Mouse (Mus musculus): Measurements from ENCODE around the gene Sprr2k. TPM values are rescaled to one million over a fixed set of nuclear protein-coding genes. Genes with fewer than 3 reads are reported as not detected.
"Not testable (repeated sequence)": the region's sequence is repeated elsewhere in the genome, so short reads cannot be mapped to it uniquely, and the experiment has no call there.

The Sprr2k gene
- polyA plus RNA-seq, 1 experiment from 2014 or later: 1.2 TPM

GRCm38 (mm10) chr3:92470111-92470510 is 37.7 kb downstream of the Sprr2k start:
- no peak for ATAC-seq (ENCODE audit: insufficient number of reproducible peaks, low FRiP score, low TSS enrichment, low read depth)
- WGBS: 87% methylated on average over 2 of the region's 2 CpGs

GRCm38 (mm10) chr3:92481249-92481648 is 48.9 kb downstream of the Sprr2k start:
- not testable (repeated sequence) for ATAC-seq (ENCODE audit: insufficient number of reproducible peaks, low FRiP score, low TSS enrichment, low read depth); H3K27me3 ChIP-seq; H3K4me3 ChIP-seq (replicated peaks); H3K9ac ChIP-seq; H3K4me2 ChIP-seq (replicated peaks); H3K36me3 ChIP-seq; H3K4me1 ChIP-seq; H3K27ac ChIP-seq (replicated peaks); H3K9me3 ChIP-seq (replicated peaks)

More at GRCm38 (mm10) chr3:92470111-92470510, 37.7 kb downstream of the Sprr2k start:
- H3K9ac ChIP-seq: no peak overlapping the region
- H3K27ac ChIP-seq (replicated peaks): no peak overlapping the region
- no peak overlapping the region for H3K4me3 ChIP-seq (replicated peaks)
- H3K27me3 ChIP-seq: no peaks in the 10 kb centered on the region
- H3K9me3 ChIP-seq (replicated peaks): no peaks in the 10 kb centered on the region
- H3K4me1 ChIP-seq: no peaks in the 10 kb centered on the region
- H3K4me2 ChIP-seq (replicated peaks): no peak overlapping the region
- H3K36me3 ChIP-seq: no peaks in the 10 kb centered on the region

Other genes starting within 250 kb of the Sprr2k start
- 0.12 TPM in 1 of 2 replicates, not detected in the other for gene Sprr2a1, start 216.8 kb upstream of the Sprr2k start, polyA plus RNA-seq (2015; fragmentation: Nextera tagmentation; extraction: Ambion mirVana)
- 2.5 and 6.2 TPM in 2 replicates for gene Sprr2a2, start 216.7 kb upstream of the Sprr2k start, polyA plus RNA-seq (2015; fragmentation: Nextera tagmentation; extraction: Ambion mirVana)
- 0.39 TPM in 1 of 2 replicates, not detected in the other for gene Sprr2a3, start 147.2 kb upstream of the Sprr2k start, polyA plus RNA-seq (2015; fragmentation: Nextera tagmentation; extraction: Ambion mirVana)
- 0.29 TPM in 1 of 2 replicates, not detected in the other for gene Sprr2b, start 116.0 kb upstream of the Sprr2k start, polyA plus RNA-seq (2015; fragmentation: Nextera tagmentation; extraction: Ambion mirVana)
- gene Sprr2d, start 93.4 kb upstream of the Sprr2k start, polyA plus RNA-seq (2015; fragmentation: Nextera tagmentation; extraction: Ambion mirVana): not detected in 2 replicates
- not detected in 2 replicates for gene Sprr2e, start 80.4 kb upstream of the Sprr2k start, polyA plus RNA-seq (2015; fragmentation: Nextera tagmentation; extraction: Ambion mirVana)
- not detected in 2 replicates for gene Sprr2f, start 67.4 kb upstream of the Sprr2k start, polyA plus RNA-seq (2015; fragmentation: Nextera tagmentation; extraction: Ambion mirVana)
- gene Sprr2h, start 46.9 kb upstream of the Sprr2k start, polyA plus RNA-seq (2015; fragmentation: Nextera tagmentation; extraction: Ambion mirVana): 1.5 and 4.6 TPM in 2 replicates
- gene Sprr2i, start 24.6 kb upstream of the Sprr2k start, polyA plus RNA-seq (2015; fragmentation: Nextera tagmentation; extraction: Ambion mirVana): 0.29 TPM in 1 of 2 replicates, not detected in the other
- gene Sprr2j-ps, start 14.5 kb upstream of the Sprr2k start, polyA plus RNA-seq (2015; fragmentation: Nextera tagmentation; extraction: Ambion mirVana): 0.26 TPM in 1 of 2 replicates, not detected in the other
- 8.5 and 21.1 TPM in 2 replicates for gene Gm9774, start 3.2 kb upstream of the Sprr2k start, polyA plus RNA-seq (2015; fragmentation: Nextera tagmentation; extraction: Ambion mirVana)
- gene Sprr1b, start 6.2 kb downstream of the Sprr2k start, polyA plus RNA-seq (2015; fragmentation: Nextera tagmentation; extraction: Ambion mirVana): 50.3 and 55.6 TPM in 2 replicates
- 27.2 and 28.3 TPM in 2 replicates for gene Sprr3, start 26.1 kb downstream of the Sprr2k start, polyA plus RNA-seq (2015; fragmentation: Nextera tagmentation; extraction: Ambion mirVana)
- gene Sprr1a, start 53.3 kb downstream of the Sprr2k start, polyA plus RNA-seq (2015; fragmentation: Nextera tagmentation; extraction: Ambion mirVana): 303 and 332 TPM in 2 replicates
- gene Sprr4, start 67.9 kb downstream of the Sprr2k start, polyA plus RNA-seq (2015; fragmentation: Nextera tagmentation; extraction: Ambion mirVana): 2.3 and 6.7 TPM in 2 replicates
- gene 2310046K23Rik, start 101.9 kb downstream of the Sprr2k start, polyA plus RNA-seq (2015; fragmentation: Nextera tagmentation; extraction: Ambion mirVana): 5.0 and 5.6 TPM in 2 replicates
- gene Ivl, start 141.2 kb downstream of the Sprr2k start, polyA plus RNA-seq (2015; fragmentation: Nextera tagmentation; extraction: Ambion mirVana): 11.6 and 13.2 TPM in 2 replicates
- gene Smcp, start 156.4 kb downstream of the Sprr2k start, polyA plus RNA-seq (2015; fragmentation: Nextera tagmentation; extraction: Ambion mirVana): not detected in 2 replicates
- 0.89 and 1.1 TPM in 2 replicates for gene 2210017I01Rik, start 174.9 kb downstream of the Sprr2k start, polyA plus RNA-seq (2015; fragmentation: Nextera tagmentation; extraction: Ambion mirVana)
- gene Lce6a, start 189.1 kb downstream of the Sprr2k start, polyA plus RNA-seq (2015; fragmentation: Nextera tagmentation; extraction: Ambion mirVana): 7.3 TPM in 2 replicates
- gene Lce1a1, start 215.7 kb downstream of the Sprr2k start, polyA plus RNA-seq (2015; fragmentation: Nextera tagmentation; extraction: Ambion mirVana): 6.2 and 8.1 TPM in 2 replicates
- 2.0 and 2.4 TPM in 2 replicates for gene Lce1b, start 224.3 kb downstream of the Sprr2k start, polyA plus RNA-seq (2015; fragmentation: Nextera tagmentation; extraction: Ambion mirVana)
- 8.7 and 11.9 TPM in 2 replicates for gene Lce1a2, start 237.7 kb downstream of the Sprr2k start, polyA plus RNA-seq (2015; fragmentation: Nextera tagmentation; extraction: Ambion mirVana)
- gene Lce1c, start 246.7 kb downstream of the Sprr2k start, polyA plus RNA-seq (2015; fragmentation: Nextera tagmentation; extraction: Ambion mirVana): 4.5 and 8.4 TPM in 2 replicates

Measured in embryonic facial prominence, embryonic 15.5 days (tissue).